Mouse (Mus musculus): ENCODE data around the gene Lmnb2.

The Lmnb2 gene

DNA sequence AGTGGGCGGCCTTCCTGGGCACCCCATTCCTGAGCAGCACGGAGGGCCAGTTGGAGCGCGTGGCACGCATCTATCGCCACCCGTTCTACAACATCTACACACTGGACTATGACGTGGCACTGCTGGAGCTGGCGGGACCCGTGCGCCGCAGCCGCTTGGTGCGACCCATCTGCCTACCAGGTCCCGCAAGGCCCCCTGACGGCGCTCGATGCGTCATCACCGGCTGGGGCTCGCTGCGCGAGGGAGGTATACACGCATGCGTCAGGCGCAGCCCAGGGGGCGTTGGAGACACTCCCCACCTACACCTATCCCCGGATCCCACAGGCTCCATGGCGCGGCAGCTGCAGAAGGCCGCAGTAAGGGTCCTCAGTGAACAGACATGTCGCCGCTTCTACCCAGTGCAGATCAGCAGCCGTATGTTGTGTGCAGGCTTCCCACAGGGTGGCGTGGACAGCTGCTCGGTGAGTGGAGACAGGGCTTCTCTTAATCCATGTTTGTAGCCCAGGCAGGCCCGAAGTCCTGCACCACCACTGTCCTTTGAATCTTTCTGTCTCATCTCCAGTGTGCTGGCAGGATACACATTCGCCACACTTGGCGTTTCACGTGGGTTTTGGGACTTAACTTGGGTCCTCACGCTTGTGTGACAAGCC, 20.1 kb downstream of the Lmnb2 start:
- DNase-seq, result peak; percentile 64

DNA sequence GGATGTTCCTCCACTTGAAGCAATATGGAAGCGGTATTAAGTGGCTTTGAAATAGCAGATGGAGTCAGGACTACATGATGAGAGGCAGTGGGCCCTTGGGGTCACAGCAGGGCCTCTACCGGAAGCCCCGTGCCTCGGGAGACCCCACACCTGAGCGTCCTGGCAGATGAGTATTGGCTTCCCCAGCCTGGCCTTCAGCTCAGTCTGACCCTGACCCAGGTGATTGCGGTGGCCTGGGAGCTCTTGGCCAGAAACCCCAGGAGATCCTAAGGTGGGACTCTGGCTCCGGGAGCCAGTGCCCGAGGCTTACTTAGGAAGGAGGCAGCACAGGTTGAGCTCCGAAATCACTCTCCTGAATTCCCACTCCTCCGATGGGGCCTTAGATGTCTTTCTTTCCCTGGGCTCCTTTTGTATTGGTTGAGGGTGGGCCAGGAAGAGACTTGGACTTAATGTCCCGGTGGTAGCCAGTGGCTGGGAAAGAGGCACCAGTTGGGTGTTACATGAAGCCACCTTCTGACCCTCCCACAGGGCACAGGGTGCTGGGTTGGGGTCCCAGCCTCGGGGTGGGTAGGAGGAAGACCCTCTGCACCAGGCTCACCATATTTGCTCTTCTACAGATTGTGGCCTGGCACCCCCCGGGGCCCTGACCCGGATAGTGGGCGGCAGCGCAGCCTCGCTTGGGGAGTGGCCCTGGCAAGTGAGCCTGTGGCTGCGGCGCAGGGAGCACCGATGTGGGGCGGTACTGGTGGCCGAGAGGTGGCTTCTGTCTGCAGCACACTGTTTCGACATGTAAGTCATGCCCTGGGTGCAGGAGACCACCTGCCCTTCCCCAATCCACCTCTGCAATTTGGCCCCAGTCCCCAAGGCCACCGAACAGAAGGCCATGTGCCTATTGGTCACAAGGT, 21.2 kb downstream of the Lmnb2 start:
- peak; percentile 50 for DNase-seq

DNA sequence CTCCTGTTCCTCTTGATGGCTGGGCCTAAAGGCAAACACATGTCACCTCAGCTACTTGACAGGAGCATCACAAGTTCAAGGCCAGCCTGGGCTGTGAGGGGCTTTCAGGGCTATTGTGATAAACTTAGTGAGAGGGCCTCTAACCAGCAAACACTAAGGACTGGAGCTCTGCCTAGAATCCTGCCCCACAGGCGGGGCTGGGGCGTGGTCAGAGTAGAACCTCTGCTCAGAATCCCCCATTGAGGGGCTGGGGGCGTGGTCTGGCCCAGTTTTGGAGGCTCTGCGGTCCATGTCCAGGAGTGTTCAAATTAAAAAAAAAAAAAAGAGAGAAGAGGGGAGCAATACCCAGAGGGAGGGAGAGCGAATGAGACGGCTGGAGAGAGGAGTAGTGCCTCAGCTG, 22.3 kb downstream of the Lmnb2 start:
- DNase-seq, result no peak

DNA sequence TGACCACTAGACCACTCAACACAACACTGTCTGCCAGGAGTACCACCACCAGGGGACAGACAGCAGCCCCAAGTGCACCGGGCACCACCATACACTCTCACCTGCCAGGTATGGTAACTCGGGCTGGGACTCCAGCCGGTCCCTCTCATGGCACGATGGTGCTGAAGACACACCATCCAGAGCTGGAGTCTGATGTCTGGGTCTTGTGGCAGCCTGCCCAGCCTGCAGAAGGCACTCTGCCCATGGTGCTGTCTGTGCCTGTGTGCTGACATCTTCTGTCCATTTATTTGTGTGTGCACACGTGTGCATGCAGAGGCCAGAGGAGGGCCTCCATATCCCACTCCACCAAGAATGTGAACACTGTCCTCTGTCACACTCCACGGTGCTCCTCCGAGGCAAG, 22.9 kb downstream of the Lmnb2 start:
- DNase-seq, result no peak

DNA sequence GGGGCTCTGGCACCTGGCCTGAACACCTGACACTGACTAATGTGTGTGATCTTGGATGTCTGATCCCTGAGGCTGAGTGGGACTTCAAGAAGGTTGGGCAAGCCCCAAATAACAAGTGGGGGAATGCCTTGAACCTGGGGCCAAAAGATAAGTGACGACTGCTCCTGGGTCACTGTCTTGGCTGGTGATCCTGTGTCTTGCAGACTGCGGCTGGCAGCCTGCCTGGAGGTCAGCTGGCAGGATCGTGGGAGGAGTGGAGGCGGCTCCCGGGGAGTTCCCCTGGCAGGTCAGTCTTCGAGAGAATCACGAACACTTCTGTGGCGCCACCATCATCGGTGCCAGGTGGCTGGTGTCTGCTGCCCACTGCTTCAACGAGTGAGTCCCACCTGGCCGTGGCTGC, 30.9 kb downstream of the Lmnb2 start:
- peak; percentile 87 for DNase-seq

DNA sequence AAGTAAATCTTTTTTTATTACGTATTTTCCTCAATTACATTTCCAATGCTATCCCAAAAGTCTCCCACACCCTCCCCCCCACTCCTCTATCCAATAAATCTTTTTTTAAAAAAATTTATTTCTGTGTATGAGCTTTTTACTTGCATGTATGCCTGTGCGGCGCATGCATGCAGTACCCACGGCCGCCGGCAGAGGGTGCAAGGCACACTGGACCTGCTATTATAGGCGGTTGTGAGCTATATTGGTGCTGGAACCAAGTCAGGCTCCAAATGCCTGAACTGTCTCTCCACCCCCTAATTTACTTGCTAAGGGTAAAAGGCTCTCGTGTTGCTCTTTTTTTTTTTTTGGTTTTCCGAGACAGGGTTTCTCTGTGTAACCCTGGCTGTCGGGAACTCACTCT, 36.7 kb downstream of the Lmnb2 start:
- DNase-seq, result peak; percentile 69

DNA sequence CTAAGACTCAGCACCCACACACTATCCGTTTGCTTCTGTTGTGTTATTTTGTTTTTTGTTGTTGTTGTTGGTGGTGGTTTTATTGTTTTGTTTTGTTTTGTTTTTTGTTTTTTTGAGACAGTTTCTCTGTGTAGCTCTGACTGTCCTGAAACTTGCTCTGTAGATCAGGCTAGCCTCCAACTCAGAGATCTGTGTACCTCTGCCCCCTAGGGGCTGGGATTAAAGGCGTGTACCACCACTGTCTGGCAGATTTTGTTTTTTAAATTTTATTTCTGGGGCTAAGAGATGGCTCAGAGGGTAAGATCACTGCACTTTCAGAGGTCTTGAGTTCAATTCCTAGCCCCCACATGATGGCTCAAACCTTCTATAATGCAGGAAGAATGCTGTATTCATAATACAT, 37.1 kb downstream of the Lmnb2 start:
- no peak for DNase-seq

DNA sequence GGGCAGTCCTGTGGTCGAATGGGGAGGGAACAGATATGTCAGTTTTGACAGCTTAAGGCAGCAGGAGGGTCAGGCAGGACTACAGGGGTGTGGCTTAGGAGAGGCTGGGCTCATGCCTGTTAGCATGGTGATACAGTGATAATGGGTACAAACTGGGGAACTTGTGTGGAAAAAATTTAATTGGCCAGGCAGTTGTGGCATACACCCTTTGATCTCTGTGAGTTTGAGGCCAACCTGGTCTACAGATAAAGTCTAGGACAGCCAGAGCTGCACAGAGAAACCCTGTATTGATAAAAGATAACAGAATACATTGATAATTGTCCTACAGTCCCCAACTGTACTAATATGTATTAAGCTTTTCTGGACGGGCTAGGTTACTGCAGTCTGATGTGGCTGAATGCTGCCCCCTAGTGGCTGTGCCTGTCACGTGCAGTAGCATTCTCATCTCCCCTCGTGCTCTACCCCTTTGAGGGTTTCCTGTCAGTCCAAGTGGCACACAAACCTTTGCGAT, 37.9 kb downstream of the Lmnb2 start:
- DNase-seq, result peak; percentile 65

DNA sequence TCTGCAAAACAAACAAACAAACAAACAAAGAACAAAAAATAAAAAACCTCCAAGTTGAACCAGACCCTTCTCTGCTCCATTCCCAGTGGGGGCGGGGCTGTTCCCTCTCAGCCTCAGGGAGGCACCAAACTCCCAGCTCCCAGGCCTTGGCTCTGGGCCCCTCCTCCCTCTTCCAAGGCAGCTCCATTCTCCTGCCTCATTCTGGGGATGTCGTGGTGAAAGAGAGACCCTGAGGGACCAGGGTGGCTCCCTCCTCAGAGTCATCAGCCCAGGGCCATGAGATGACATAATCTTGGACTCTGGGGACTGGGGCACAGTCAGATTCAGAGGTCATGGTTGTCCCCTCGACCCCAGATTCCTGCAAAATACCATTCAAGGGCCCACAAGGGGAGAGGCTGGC, 41.5 kb downstream of the Lmnb2 start:
- DNase-seq, result no peak

DNA sequence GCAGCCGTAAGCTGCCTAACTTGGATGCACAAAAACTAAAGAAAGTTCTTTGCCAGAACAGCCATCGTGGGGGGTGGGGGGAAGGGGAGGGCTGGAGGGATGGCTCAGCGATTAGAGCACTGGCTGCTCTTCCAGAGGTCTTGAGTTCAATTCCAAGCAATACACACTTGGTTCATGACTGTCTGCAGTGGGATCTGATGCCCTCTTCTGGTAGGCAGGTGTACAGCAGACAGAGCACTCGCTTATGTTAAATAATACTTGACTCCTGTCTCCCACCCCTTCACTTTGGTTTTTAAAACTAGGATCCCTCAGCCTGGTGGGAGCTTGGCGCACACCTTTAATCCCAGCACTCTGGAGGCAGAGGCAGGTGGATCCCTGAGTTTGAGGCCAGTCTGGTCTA, 42.0 kb downstream of the Lmnb2 start:
- DNase-seq, result peak; percentile 66

DNA sequence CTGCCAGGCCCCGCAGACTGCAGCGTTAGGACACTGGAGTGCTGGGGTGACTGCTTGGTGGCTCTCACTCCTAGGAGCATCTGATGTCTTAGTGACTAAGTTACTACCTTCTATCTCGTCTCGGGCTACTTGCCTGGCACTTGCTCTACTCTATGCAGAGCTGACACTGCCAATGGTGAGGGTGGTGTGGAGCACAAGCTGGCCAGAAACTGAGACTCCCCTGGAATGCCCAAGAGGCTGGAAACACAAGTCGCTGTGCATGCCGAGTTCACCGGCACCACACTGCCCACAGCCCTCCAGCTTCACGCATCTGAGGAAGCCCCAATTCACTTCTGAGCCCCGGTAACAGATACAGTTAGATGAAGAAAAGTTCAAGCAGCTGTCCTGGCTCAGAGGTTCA, 44.0 kb downstream of the Lmnb2 start:
- no peak for DNase-seq

DNA sequence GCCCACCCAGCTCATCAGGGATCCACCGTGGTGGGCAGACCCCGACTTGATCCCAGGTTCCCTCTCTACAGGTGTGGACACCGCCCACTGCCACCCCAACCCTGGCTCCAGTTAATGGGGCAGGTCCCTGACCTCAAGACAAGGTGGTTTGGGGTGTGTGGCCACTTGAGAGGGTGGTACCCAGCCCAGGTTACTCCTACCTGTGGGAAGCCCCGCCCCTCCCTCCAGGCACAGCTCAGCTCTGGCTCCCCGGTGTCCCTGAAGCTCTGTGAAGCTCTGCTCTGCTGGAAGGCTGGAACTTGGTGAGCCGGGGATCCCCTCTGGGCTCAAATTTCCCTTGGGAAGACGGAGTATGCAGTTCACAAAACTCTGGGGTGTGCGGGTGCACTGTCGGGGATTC, 46.5 kb downstream of the Lmnb2 start, which contains the start of gene Tmprss9:
Gene Tmprss9 (plus strand): TSS at position 268 of the 400 bp plus-strand sequence.
- DNase-seq, result no peak

DNA sequence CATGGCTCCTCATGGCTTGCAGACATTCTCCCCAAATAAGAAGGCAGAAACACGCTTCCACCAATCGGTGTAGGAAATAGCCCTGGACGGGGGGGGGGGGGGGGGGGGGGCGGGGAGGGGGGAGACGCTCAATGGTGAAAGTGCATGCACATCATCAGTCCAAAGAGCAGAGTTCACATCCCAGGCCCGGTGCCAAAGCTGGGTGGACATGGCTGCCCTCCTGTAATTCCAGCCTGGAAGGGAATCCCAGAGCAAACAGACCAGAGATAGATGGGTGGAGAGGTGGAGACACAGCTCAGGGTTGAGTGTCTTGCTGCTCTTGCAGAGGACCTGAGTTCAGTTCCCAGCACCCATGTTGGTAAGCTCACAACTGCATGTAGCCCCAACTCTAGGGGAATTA, 47.1 kb downstream of the Lmnb2 start:
- DNase-seq, result no peak

DNA sequence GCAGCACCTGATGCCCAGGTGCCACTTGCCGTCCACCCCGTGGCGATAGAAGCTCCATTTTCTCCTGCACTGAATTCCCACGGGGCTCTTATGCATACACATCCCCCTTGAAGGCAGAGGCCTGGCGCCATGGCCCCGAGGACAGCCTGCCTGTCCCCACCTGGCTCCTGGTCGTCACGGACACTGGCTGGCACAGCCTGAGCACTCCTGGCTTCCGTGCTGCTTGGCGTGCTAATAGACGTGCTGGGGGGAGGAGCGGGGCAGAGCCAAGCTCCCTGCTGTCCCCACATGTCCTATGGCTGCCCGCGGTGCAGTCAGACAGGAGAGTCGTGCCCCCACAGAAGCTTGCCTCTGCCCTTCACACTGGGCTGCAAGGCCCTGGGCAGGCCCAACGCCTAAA, 53.6 kb downstream of the Lmnb2 start:
- peak; percentile 92 for DNase-seq

DNA sequence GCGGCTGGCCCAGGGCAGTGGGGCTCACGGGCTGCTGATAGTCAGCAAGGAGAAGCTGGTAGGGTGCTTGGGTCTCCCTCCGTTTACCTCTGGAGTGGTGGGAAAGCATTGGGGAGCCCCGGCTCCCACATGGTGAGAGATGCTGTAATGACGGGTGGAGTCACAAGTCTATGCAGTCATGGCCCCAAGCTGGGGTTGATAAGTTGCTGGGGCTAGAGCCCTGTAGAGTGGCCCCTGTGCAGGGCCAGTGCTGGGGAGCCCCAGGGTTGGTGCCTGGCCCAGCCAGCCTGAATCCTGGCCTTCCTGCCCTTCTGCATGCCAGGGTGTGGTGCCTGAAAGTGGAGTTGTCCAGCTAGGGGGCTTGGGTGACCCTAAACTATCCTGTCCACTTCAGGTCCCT, 55.7 kb downstream of the Lmnb2 start:
- no peak for DNase-seq

DNA sequence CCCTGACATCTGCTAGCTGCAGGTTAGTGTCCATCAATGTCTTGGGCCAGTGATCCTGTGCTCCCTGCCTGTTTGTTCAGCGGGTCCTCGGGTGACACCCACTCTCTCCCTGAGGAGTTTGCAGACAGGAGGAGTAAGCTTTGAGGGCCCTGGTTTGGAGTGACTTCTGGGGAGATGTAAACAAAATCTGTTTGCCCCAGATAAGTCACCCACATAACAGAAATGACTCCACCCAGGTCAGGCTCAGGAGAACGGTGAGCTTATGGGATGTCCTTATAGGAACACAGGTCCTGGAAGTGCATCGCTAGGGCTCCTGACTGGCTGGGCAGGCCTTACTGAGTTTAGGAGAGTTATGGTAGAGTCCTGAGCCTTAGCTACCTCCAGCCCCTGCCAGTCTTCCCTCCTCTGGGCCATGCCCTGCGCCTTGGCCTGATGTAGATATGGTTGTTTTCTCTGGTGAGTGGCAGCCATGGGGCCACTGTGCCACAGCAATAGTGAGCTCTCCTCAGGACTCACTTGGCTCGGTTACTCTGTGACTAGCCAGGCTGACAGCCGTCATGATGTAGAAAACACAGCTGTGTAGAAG, 59.6 kb downstream of the Lmnb2 start:
- DNase-seq, result no peak

DNA sequence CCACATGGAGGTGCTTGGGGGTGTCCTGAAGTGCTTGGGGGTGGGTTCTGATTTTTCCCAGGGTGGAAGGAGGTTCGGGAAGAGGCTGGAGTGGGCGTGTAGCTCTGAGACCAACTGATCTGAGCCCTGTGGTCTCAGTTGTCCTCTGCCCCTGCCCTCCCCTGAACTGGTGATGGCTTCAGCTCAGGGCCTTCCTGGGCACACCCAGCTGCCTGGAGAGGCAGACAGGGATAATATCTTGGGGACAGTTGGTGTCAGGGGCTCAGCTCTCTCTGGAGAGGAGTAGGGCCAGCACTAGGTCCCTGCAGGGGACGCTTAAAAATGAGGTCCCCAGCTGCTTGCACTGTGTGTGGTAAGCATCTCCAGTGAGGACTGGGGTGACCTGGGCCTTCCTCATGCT, 60.2 kb downstream of the Lmnb2 start:
- DNase-seq, result no peak

DNA sequence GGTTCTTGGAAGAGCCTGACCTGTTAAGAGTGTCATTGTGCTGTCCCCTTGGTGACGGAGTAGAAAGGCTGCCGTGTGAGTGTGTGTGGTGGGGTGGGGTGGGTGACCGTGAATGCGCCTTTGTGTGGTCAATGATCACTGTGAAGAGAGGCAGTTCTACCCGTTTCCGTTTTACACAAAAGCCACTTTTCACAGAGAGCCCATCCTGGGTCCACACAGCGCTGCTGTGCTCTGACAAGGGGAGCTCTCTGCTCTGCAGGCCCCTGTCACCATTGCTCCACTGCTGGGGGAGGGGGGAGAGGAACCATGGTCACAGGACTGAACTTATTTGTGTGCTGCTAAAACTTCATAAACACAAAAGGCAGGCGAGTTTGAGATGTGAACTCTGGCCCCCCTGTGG, 60.7 kb downstream of the Lmnb2 start:
- no peak for DNase-seq

DNA sequence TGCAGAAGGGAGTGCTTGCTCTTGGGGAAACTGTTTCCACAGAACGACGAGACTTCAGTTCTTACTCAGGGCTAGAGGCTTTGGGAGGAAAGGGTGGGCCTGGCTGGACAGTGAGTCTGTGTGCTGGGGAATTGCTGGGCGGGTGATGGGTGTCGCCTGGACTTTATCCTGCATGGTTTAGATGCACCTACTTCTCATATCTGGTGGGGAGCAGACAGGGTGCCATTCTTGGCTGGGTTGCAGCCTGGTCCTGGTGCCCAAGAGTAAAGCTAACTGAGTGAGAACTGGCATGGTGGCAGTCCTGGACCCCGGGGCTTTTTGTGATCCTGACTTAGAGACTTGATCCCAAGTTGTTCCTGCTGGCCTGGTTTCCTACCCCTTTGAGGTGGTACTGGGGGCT, 61.1 kb downstream of the Lmnb2 start:
- DNase-seq, result no peak

DNA sequence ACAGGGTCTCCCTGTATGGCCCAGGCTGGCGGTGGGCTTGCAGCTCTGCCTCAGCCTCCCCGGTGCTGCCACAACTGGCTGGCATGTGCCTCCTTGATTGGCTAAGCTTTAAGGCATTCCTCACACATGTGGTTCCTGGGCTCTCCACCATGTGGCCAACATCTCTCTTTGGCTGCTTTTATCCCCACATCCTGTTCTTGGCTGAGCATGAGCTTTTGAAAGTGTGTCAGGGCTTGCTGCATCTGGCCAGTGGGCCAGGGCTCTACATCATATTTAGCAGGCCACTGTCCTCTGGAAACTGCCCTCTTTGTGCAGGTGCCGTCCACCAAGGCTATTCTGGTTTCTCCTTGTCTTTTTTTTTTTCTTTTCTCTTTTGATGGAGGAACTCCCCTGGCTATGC, 61.8 kb downstream of the Lmnb2 start:
- DNase-seq, result no peak

DNA sequence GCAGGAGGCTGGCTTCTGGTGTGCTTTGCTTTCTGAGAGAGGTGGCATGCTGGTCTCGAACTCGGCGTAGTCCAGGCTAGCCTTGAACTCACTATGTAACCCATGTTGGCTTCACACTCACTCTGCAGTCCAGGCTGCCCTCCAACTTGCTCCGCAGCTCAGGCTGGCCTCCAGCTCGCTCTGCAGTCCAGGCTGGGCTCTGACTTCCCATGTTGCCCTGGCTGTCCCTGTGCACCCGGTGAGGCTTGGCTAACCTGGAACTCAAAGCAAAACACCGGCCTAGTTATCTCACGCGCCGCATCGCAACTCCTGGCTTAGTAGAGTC, 62.3 kb downstream of the Lmnb2 start:
- DNase-seq, result peak; percentile 78

DNA sequence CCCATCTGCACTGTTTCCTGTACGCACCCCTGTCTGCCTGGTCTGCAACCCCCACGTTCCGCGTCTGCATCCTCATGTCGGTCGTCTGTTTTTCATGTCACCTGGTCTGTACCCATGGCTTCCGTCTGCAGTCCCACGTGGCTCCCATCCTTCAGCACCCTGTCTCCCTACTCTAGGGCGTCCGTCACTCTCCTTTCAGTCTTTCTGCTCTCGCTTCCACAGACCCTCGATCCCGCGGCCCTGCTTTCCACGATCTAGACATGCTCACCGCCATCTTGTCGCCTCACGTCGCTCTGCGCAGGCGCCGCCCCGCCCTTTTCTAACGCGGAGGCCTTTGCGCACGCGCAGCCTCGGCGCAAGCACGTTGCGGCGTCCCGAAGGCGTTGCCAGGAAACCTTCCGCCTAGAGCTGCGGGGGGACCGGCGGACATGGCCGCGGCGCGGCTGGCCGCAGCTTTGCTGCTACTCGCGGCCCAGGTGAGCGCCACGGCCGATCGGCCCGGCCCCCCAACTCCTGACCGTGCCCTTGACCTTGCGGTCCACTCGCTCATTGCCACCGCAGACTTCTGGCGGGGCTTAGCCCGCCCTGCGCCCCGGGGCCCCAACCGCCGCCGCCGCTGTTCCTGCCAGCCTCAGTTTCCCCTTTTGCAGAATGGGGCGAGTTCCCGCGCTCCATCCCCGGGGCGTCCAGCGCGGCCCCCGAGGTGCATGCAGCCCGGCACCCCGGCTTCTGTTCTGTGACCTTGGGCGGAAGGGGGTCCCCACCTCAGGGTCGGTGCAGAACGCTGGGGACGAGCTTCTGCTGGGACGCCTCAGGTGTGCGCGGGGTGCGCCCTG, 62.9 kb downstream of the Lmnb2 start, which contains the start of the genes Lsm7 and Sppl2b:
Gene Lsm7 (minus strand): TSS at position 297 of the 836 bp plus-strand sequence.
Gene Sppl2b (plus strand): TSS at position 363 of the 836 bp plus-strand sequence.
- peak; percentile 96 for DNase-seq

All from cerebellum, adult 9-11 months (tissue).